Mouse (Mus musculus): ENCODE results near the gene Wnt2. TPM values are rescaled to one million over a fixed set of nuclear protein-coding genes. Genes with fewer than 3 reads are reported as not detected.

The Wnt2 gene
- polyA plus RNA-seq, 1 experiment from 2014 or later = 0.60 TPM

DNA sequence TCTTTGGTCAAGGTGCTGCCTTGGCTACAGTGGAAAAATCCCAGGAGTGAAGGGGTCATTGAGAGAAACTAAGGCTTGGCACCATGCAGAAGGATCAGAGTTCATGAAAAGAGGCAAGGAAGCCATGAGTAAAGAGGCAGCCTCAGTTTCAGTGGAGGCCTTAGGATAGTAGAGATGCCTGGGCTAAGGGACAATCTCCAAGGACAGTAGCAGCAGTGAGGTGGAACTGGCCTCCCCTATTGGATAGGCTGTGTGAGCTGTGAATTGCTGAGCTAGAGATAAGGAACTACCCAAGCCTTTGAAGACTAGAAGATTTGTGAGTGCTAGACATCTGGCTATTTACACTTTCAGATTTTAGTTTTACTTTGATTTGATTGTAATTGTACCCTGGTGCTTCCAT lies 59.0 kb downstream of the Wnt2 start:
- Histone ChIP-seq H3K9me3 (no peaks in the 10 kb centered on the region), H3K36me3 (no peaks in the 10 kb centered on the region), H3K4me3 (no peak overlapping the region), H3K4me1 (0 out of 2 replicates have a peak, but pooled peaks cover 3% of the 10 kb centered on the region), H3K27ac (replicated peaks) (no peak overlapping the region), H3K9ac (replicated peaks) (no peak overlapping the region), H3K27me3 (no peaks in the 10 kb centered on the region), H3K4me2 (replicated peaks) (no peak overlapping the region)
- no peak for ATAC-seq (ENCODE audit: low FRiP score, low read depth)

DNA sequence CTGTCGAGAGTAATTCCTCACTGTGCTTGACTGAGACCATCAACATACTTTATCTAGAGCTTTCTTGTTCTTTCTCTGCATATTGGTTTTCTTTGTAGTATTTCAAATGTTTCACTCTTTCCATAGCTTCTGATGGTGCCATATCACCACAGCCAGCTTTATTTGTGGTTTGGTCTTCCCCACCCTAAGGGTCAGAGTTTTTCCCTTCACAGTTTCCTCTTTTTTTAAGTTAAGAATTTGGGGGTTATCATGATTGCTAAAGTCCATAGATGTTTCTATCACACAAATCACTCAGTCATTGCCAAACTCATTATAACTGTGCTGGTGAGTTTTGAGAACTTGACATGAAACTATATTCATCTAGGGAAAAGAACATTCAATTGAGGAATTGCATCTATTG lies 60.6 kb downstream of the Wnt2 start:
- no peak overlapping the region for H3K27ac ChIP-seq (replicated peaks)
- H3K27me3 ChIP-seq = no peaks in the 10 kb centered on the region
- no peak overlapping the region for H3K4me3 ChIP-seq
- 0 out of 2 replicates have a peak, but pooled peaks cover 3% of the 10 kb centered on the region for H3K4me1 ChIP-seq
- 91% methylated on average over 1 of the region's 1 CpGs for WGBS
- ATAC-seq (ENCODE audit: low FRiP score, low read depth) = no peak
- no peaks in the 10 kb centered on the region for H3K36me3 ChIP-seq
- H3K9me3 ChIP-seq = no peaks in the 10 kb centered on the region
- H3K4me2 ChIP-seq (replicated peaks) = no peak overlapping the region
- no peak overlapping the region for H3K9ac ChIP-seq (replicated peaks)

GRCm38 (mm10) chr6:17968467-17969144 lies 61.8 kb downstream of the Wnt2 start:
- no peaks in the 10 kb centered on the region for H3K9me3 ChIP-seq
- ATAC-seq (ENCODE audit: low FRiP score, low read depth) = peak; percentile 97
- no peaks in the 10 kb centered on the region for H3K36me3 ChIP-seq
- H3K27ac ChIP-seq (replicated peaks) = no peak overlapping the region
- H3K4me3 ChIP-seq = no peak overlapping the region
- 0 out of 2 replicates have a peak, but pooled peaks cover 3% of the 10 kb centered on the region for H3K4me1 ChIP-seq
- H3K27me3 ChIP-seq = no peaks in the 10 kb centered on the region
- WGBS = 71% methylated on average over 1 of the region's 1 CpGs
- no peak overlapping the region for H3K9ac ChIP-seq (replicated peaks)
- no peak overlapping the region for H3K4me2 ChIP-seq (replicated peaks)

GRCm38 (mm10) chr6:17963455-17963854 lies 66.9 kb downstream of the Wnt2 start:
- Histone ChIP-seq H3K4me2 (replicated peaks) (no peak overlapping the region), H3K27me3 (no peaks in the 10 kb centered on the region), H3K36me3 (no peaks in the 10 kb centered on the region), H3K27ac (replicated peaks) (no peak overlapping the region), H3K9me3 (no peaks in the 10 kb centered on the region), H3K9ac (replicated peaks) (no peak overlapping the region), H3K4me3 (no peak overlapping the region), H3K4me1 (no peaks in the 10 kb centered on the region)
- no peak for ATAC-seq (ENCODE audit: low FRiP score, low read depth)
- 80% methylated on average over 3 of the region's 3 CpGs for WGBS

GRCm38 (mm10) chr6:17951779-17952178 lies 78.6 kb downstream of the Wnt2 start:
- no peak overlapping the region for H3K9ac ChIP-seq (replicated peaks)
- no peak overlapping the region for H3K27ac ChIP-seq (replicated peaks)
- H3K4me1 ChIP-seq = no peaks in the 10 kb centered on the region
- H3K36me3 ChIP-seq = no peaks in the 10 kb centered on the region
- H3K27me3 ChIP-seq = no peaks in the 10 kb centered on the region
- no peak for ATAC-seq (ENCODE audit: low FRiP score, low read depth)
- 91% methylated on average over 8 of the region's 8 CpGs for WGBS
- no peaks in the 10 kb centered on the region for H3K9me3 ChIP-seq
- H3K4me2 ChIP-seq (replicated peaks) = no peak overlapping the region
- no peak overlapping the region for H3K4me3 ChIP-seq

DNA sequence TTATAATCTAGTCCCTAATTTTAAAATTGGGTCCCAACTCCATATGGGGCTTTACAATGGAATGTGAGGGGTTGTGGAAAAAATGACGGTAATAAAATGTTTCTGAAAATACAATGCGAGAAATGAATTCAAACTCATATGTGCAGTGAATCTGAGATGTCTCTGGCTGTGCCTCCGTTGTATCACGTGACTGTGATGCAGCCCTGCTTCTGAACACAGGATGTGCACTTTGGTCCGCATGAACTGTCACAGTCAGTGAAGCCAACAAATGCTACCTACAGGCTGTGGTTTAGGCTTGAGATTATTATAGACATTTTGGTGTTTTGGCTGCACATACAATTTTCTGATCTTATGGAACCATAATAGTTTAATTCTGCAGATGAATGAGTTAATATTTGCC lies 81.3 kb downstream of the Wnt2 start:
- Histone ChIP-seq H3K4me2 (replicated peaks) (no peak overlapping the region), H3K27ac (replicated peaks) (no peak overlapping the region), H3K9ac (replicated peaks) (no peak overlapping the region), H3K36me3 (no peaks in the 10 kb centered on the region), H3K4me1 (no peaks in the 10 kb centered on the region), H3K4me3 (no peak overlapping the region), H3K27me3 (no peaks in the 10 kb centered on the region), H3K9me3 (no peaks in the 10 kb centered on the region)
- ATAC-seq (ENCODE audit: low FRiP score, low read depth) = no peak
- WGBS = 91% methylated on average over 5 of the region's 5 CpGs

- Histone ChIP-seq H3K9ac (replicated peaks) (no peak overlapping the region), H3K4me1 (no peaks in the 10 kb centered on the region), H3K36me3 (peaks cover 4% of the 10 kb centered on the region; the same call in 1 of the 2 replicates), H3K4me3 (no peak overlapping the region), H3K9me3 (no peaks in the 10 kb centered on the region), H3K27ac (replicated peaks) (no peak overlapping the region), H3K4me2 (replicated peaks) (no peak overlapping the region), H3K27me3 (no peaks in the 10 kb centered on the region)
- ATAC-seq (ENCODE audit: low FRiP score, low read depth) = no peak
- 81% methylated on average over 11 of the region's 11 CpGs for WGBS
Observed at GRCm38 (mm10) chr6:17947130-17947831, 83.1 kb downstream of the Wnt2 start.

- H3K27ac ChIP-seq (replicated peaks) = no peak overlapping the region
- ATAC-seq (ENCODE audit: low FRiP score, low read depth) = no peak
- WGBS = 77% methylated on average over 5 of the region's 5 CpGs
- H3K36me3 ChIP-seq = peaks cover 4% of the 10 kb centered on the region; the same call in 1 of the 2 replicates
- no peaks in the 10 kb centered on the region for H3K27me3 ChIP-seq
- H3K4me2 ChIP-seq (replicated peaks) = no peak overlapping the region
- H3K9ac ChIP-seq (replicated peaks) = no peak overlapping the region
- H3K9me3 ChIP-seq = no peaks in the 10 kb centered on the region
- no peaks in the 10 kb centered on the region for H3K4me1 ChIP-seq
- H3K4me3 ChIP-seq = no peak overlapping the region
Observed at GRCm38 (mm10) chr6:17946456-17946855, 83.9 kb downstream of the Wnt2 start.

- Histone ChIP-seq H3K4me3 (no peak overlapping the region), H3K4me1 (no peaks in the 10 kb centered on the region), H3K27me3 (no peaks in the 10 kb centered on the region), H3K36me3 (peaks cover 16% of the 10 kb centered on the region), H3K9me3 (no peaks in the 10 kb centered on the region), H3K9ac (replicated peaks) (no peak overlapping the region), H3K4me2 (replicated peaks) (no peak overlapping the region), H3K27ac (replicated peaks) (no peak overlapping the region)
- ATAC-seq (ENCODE audit: low FRiP score, low read depth) = no peak
- 84% methylated on average over 9 of the region's 9 CpGs for WGBS
Observed at GRCm38 (mm10) chr6:17943877-17944617, 86.3 kb downstream of the Wnt2 start.

DNA sequence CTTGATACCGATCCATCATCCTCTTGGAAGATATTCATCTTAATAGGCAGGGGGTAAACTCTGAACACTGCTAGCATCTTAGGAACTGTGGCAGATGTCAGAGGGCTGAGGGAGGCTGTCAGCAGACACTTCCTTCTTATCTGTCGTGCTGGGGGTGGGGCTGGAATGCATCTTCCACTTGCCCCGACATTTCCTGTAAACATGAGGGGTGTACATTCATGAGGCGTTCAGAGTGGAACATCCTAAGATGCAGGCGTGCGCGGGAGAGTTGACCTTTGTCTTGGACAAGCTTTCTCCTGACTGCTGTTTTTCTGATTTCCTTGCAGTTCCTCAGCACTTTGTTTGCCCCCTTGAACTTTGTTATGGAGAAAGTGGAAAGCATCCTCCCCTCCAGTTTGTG lies 88.0 kb downstream of the Wnt2 start:
- WGBS = 74% methylated on average over 7 of the region's 7 CpGs
- H3K4me3 ChIP-seq = no peak overlapping the region
- no peak overlapping the region for H3K4me2 ChIP-seq (replicated peaks)
- no peak for ATAC-seq (ENCODE audit: low FRiP score, low read depth)
- H3K9me3 ChIP-seq = no peaks in the 10 kb centered on the region
- no peaks in the 10 kb centered on the region for H3K4me1 ChIP-seq
- no peaks in the 10 kb centered on the region for H3K27me3 ChIP-seq
- no peak overlapping the region for H3K27ac ChIP-seq (replicated peaks)
- H3K9ac ChIP-seq (replicated peaks) = no peak overlapping the region
- H3K36me3 ChIP-seq = peaks cover 22% of the 10 kb centered on the region

GRCm38 (mm10) chr6:17941916-17942315 lies 88.5 kb downstream of the Wnt2 start:
- Histone ChIP-seq H3K4me2 (replicated peaks) (no peak overlapping the region), H3K27ac (replicated peaks) (no peak overlapping the region), H3K9me3 (no peaks in the 10 kb centered on the region), H3K4me3 (no peak overlapping the region), H3K36me3 (peaks cover 22% of the 10 kb centered on the region), H3K4me1 (no peaks in the 10 kb centered on the region), H3K9ac (replicated peaks) (no peak overlapping the region), H3K27me3 (no peaks in the 10 kb centered on the region)
- ATAC-seq (ENCODE audit: low FRiP score, low read depth) = no peak
- WGBS = 33% methylated on average over 2 of the region's 2 CpGs

All from midbrain, embryonic 12.5 days (tissue).